Mouse (Mus musculus) splenic B cell, adult 2 months (primary cell): ENCODE measurements at regions not wholly inside any gene's neighbourhood (a gene's known extent, or its start where the extent isn't known, plus 50 kb on each side); places are given as distances from the start of the nearest gene placed in this dataset.
A peak's percentile ranks its signal among the peaks of the same experiment; 100 is the strongest.

Experiments used
- DNase-seq: peaks from one replicate; pipeline ENCODE4 v3.0.0-alpha.2; 2011; ENCODE audit warnings: low read depth, low spot score
- H3K27me3 ChIP-seq: 2 replicates; pipeline ENCODE4 v1.6.1; 2012; ENCODE audit warnings: mild to moderate bottlenecking, low read length, moderate library complexity, mixed read lengths; ENCODE audit not compliant: control insufficient read depth, poor library complexity, insufficient read depth, severe bottlenecking
- H3K36me3 ChIP-seq: 2 replicates; pipeline ENCODE4 v1.6.1; 2012; ENCODE audit warnings: mild to moderate bottlenecking, low read length, moderate library complexity, mixed read lengths; ENCODE audit not compliant: control insufficient read depth, poor library complexity, insufficient read depth, severe bottlenecking

DNA sequence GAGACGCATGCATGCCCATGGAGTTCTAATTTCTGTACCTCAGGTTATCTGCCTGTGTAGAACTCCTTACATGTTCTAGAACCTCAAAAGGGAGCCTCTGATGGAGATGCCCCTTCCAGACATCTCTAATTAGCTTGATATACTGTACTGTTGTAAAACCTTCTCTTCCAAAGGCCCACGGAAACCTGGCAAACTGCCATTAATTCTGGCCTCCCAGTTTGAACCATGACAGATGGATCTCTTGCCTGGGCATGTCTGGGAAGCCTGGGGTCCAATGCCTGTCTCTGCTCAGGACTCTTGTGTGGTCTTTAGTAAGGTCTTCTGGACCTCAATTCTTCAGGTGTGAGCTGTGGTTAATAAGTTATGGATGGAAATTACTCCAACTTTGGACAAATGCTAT is 207.7 kb upstream of the Camk1g start:
- DNase-seq: no peak
- no peaks in the 10 kb centered on the region for H3K27me3 ChIP-seq
- H3K36me3 ChIP-seq: no peaks in the 10 kb centered on the region

DNA sequence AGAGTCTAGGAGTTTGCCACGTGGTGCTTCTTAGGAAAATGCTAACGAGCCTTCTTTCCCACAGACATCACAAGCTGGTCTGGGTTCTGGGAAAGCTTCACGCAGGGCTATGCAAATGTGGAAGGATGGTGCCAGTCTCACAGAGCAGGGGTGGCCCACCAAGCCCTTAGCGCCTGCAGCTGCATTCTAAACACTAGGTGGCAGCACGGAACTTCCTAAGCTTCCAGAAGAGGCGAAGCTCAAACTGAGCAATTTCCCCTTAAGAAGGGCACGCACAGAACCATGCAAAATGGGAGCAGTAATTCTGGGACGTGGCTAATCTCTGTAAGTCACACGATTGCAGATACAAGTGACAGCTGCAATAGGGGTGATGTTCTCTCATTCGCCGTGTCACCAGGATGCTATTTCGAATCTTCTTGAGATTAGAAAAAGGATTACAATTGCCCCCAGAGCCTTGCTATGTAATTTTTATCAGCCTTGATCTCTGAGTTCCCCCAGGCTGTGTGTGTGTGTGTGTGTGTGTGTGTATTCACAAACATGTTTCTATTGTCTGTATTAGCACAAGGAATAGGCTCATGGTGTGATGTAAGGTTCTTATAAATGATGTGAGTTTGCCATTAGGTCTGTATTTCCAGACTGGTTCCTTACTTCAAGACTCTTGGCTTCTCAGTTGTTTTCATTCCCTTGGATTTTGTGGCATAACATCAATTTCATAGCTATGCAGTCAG is 206.1 kb upstream of the Camk1g start:
- peak; percentile 35 for DNase-seq

DNA sequence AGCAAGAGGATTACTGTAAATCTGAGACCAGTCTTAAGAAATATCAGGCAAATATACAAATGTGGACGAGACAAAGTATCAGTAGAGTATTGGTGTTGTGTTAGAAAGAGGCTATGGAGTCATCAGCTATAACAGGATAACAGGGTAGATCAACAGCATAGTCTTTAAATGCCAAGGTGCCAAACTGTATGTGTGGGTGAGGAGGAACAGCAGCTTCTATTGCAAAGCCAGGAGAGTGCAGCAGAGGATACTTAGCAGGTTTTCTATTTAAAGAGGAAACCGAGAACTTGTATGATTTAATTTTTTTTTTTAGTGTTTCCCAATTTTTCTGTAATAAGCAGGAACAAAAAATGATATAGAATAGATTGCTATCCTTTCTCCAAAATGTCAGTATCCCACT is 202.7 kb upstream of the Camk1g start:
- Histone ChIP-seq H3K27me3 (no peaks in the 10 kb centered on the region), H3K36me3 (no peaks in the 10 kb centered on the region)
- DNase-seq: no peak

More for the DNA sequence above, 206.1 kb upstream of the Camk1g start:
- no peaks in the 10 kb centered on the region for H3K36me3 ChIP-seq
- no peaks in the 10 kb centered on the region for H3K27me3 ChIP-seq

DNA sequence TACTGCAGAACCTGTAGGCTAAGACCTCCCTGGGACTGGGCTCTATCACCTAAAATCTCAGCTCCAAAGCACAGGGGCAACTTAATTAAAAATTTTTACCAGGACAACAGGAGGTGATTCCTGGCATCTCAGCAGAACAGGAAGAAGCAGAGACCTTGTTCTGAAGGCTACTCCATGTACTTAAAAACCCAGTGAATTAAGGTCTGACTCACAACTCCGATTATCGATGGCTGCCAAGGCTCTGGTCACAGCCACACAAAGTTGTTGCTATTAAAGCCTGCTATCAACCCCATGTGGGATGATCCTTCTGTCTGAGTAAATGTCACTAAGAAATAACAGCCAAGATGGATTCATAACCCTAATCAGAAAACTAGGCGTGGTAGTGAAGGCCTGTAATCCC is 202.3 kb upstream of the Camk1g start:
- no peaks in the 10 kb centered on the region for H3K27me3 ChIP-seq
- H3K36me3 ChIP-seq: no peaks in the 10 kb centered on the region
- DNase-seq: no peak

DNA sequence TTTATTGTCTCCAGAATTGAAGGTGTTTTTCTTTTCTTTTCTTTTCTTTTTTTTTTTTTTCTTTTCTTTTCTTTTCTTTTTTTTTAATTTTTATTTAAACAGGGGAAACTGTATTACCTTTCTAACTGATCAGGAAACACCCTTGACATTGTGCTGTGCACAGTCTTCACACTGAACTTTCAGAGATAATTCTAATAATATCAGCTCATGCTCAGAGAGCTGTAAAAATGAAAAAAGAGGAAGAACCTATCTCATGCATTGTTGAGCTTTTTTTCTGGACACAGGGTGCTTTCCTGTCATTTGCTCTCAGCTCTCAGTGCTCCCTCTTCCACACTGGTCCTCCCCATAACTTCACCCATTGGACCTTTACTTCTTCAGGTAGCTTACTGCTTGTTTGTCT is 201.0 kb upstream of the Camk1g start:
- Histone ChIP-seq H3K36me3 (no peaks in the 10 kb centered on the region), H3K27me3 (no peaks in the 10 kb centered on the region)
- no peak for DNase-seq

DNA sequence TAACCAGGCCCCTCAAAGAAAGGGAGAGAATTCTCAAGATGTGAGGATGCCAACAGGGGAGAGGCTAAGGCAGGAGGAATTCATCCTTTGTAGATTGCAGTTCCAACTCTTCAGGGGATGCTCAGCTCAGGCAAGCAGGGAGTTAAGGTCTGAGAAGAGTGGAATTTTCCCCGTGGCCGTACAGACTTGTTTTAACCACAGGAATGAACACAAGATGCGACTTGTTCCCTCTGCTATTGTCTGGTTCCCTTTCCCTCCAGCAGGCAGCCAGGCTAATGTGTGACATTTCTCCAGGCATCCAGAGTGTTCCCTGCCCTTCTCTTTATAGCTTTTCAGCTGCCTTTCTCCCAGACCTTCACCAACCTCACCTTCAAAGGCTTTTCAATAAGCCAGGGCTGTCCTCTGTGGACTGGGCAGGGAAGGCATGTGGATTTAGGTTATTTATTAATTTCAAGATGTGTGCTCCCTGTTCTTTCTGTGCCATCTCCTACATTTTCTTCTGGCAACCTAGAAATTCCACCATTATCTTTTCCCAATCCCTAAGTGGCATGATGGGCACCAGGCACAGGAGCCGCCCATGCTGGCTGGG is 198.6 kb upstream of the Camk1g start:
- no peaks in the 10 kb centered on the region for H3K27me3 ChIP-seq
- no peaks in the 10 kb centered on the region for H3K36me3 ChIP-seq
- no peak for DNase-seq

DNA sequence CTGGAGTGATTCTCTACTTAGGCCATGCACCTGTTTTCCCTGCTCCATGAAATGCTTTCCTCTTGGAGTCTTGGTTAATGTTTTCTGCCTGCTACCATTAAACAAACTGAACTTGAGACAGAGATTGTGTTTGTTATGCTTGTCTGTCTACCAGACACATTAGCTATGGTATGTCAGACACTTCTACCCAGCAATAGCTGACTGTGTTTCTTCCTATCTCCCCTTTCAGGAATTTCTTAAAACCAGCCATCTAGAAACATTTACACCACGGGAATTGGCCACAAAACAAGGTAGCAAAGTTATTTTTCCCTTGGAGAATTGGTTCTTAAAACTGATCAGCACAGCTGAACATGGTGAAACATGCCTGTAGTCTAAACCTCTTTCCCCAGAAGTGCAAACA is 197.1 kb upstream of the Camk1g start:
- Histone ChIP-seq H3K36me3 (no peaks in the 10 kb centered on the region), H3K27me3 (no peaks in the 10 kb centered on the region)
- DNase-seq: no peak

DNA sequence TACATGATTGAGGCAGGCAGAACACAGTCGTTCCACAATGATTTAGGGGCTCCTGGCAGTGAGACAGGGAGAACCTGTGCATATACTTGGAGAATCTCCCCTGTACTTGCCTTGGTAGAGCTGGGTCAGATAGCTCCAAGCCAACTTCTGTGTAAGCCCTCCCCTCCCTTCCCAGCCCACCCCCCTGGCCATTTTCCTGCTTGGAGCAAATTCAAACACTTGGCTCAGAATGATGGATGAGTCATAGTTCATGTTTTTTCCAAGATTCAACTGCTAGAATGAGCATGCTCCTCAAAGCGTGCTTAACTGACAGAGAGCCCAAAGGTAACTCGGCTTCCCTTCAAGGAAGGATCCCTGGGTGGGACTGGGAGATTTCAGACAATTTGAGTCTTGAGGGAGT is 194.1 kb upstream of the Camk1g start:
- no peaks in the 10 kb centered on the region for H3K36me3 ChIP-seq
- H3K27me3 ChIP-seq: no peaks in the 10 kb centered on the region
- no peak for DNase-seq

DNA sequence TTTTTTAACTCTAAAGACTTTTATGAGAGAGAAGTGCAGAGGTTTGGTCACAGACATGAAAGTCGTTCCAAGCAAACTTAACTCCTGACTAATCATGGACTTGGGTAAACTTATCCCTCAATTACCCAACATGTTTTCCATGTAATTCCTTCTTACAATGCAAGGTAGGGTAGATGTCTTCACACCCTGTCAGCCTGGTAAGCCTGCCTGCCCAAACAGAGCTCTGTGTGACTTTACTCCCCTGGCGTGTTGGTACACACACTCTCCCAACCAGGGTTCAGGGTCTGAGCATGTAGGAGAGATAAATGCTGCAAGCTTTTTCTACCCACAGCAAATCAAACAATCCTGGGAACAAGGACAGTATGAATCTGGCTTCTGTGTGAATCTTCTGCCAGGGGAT is 192.1 kb upstream of the Camk1g start:
- no peak for DNase-seq
- Histone ChIP-seq H3K36me3 (no peaks in the 10 kb centered on the region), H3K27me3 (no peaks in the 10 kb centered on the region)

DNA sequence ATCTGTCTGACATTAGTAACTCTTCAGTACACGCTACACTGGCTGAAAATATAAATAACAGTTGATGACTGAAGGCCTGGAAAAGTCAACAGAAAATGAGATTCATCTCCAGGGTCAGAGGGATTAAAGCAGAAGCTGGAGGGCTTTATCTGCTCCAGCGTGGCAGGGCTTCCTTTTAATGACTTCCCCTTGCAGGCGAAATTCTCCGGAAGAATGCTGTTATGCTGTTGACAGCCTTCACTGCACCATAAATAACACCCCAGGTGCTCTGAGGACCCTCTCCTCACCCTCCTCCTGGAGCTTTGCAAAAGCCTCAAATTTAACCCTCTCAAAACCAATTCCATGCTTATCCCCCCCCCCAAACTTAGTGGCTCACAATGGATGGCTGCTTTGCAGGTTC is 188.0 kb upstream of the Camk1g start:
- Histone ChIP-seq H3K27me3 (no peaks in the 10 kb centered on the region), H3K36me3 (no peaks in the 10 kb centered on the region)
- DNase-seq: no peak

DNA sequence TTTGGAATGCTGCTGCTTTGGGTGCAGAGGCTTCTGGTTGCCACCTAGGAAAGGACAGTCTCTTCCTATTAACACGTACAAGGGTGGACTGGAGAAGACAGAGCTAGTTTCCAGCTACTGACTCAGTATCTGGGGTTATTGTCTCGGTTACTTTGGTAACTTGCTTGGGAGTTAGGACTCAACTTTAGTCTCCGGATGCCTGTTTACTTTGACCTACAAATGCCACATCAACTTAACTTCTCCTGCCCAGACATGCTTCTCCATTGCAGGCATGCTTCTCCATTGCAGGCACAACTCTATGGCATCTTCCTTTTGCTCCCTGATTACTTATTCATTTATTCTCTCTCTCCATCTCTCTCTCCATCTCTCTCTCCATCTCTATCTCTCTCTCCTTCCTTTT is 184.6 kb upstream of the Camk1g start:
- Histone ChIP-seq H3K27me3 (no peaks in the 10 kb centered on the region), H3K36me3 (no peaks in the 10 kb centered on the region)
- no peak for DNase-seq

DNA sequence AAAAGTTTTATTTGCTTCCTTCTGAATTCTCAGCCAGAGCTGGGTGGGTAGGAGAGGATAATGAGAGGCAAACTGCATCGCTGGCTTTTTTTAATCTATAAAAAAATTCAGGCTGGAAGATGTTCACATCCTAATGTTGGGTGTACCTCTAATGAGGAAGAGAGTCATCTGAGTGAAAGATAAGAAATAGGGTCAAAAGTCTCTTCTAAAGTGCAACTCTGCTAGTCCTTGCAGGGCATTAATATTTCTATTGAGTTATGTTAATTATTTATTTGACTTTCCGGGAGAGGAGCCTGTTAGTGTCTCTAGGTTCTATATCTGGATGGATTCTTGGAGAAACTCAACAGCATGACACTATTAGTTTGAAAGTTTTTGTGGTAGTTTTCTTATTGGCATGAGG is 182.2 kb upstream of the Camk1g start:
- Histone ChIP-seq H3K27me3 (no peaks in the 10 kb centered on the region), H3K36me3 (no peaks in the 10 kb centered on the region)
- DNase-seq: no peak

DNA sequence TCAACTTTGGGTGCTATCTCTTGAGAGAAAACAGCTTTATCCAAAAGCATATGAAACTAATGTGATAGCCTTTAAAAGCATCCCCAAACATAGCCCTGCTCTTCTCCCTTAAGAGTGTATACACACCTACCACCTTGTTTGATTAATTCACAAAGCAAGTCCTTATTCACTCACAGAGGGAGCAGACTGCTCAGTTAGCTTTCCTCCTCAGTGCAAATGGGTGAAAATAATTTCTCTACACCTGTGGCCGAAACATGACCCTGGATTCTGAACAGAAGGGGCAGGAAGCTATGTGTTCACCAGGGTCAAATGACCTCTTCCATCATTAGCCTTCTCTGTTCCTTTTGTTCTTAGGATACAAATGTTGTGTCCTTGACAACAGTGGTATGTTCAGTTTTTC is 181.2 kb upstream of the Camk1g start:
- no peaks in the 10 kb centered on the region for H3K27me3 ChIP-seq
- DNase-seq: no peak
- H3K36me3 ChIP-seq: no peaks in the 10 kb centered on the region

DNA sequence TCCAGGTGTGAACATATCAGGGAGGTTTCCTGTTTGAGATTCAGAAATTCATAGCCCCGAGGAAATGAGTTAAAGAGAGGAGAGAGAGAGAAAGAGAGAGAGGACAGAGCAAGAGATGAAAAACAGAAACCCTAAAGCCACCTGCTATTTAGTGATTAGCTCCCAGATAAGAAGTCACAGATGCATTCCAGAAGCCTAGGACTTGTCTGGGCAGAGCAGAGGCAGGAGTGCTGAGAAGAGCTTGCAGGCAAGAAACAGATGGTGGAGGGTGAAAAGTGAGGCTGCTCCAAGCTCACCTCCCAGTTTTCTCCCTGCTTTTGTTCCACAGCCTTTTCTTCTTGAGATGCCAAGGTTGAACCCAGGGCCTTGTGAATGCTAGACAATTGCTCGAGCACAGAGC is 180.7 kb upstream of the Camk1g start:
- no peaks in the 10 kb centered on the region for H3K27me3 ChIP-seq
- no peaks in the 10 kb centered on the region for H3K36me3 ChIP-seq
- no peak for DNase-seq

DNA sequence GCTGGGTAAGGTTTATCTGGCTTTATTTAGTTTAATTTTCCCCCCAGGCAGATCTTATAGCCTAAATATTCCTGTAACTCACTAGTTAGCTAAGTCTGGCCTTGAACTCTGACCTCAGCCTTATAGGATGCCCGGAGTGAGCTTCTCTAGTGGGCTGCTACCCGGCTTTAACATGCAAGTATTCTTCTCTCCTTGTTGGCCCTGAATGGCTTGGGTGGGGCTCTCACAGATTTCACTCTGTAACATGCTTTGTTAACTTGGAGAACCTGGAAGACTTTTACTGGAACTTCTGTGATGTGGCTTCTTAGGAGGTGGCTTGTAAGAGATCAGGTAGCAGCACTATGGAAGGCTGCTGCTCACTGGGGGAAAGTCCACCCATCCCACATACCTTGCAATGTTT is 177.3 kb upstream of the Camk1g start:
- no peaks in the 10 kb centered on the region for H3K36me3 ChIP-seq
- DNase-seq: no peak
- no peaks in the 10 kb centered on the region for H3K27me3 ChIP-seq

DNA sequence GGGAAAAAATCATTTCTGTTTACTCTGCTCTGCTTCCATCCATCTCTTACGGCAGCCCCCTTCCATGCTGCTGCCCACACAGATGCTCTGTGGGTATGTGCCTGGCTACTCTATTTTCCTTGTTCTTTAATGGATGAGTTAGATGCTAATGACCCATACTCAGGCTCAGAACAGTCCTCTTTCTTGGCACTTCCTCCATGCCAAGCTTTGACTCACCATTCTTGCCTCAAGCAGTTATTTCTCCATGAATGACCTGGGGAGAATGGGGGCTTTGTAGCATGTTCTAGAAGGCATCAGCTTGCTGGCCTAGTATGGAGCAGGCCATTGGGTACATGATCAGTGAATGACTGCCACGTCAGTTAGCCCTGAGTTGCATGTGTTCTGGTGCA is 175.9 kb upstream of the Camk1g start:
- H3K36me3 ChIP-seq: no peaks in the 10 kb centered on the region
- no peaks in the 10 kb centered on the region for H3K27me3 ChIP-seq
- no peak for DNase-seq
